Mouse (Mus musculus) ES-Bruce4 (cell line): ENCODE measurements at regions not wholly inside any gene's neighbourhood (a gene's known extent, or its start where the extent isn't known, plus 50 kb on each side); places are given as distances from the start of the nearest gene placed in this dataset.

Experiments
- H3K27ac ChIP-seq: 2 replicates; pipeline ENCODE4 v1.5.1; 2012; ENCODE audit warnings: low read length, inconsistent platforms; ENCODE audit not compliant: insufficient read depth
- H3K27me3 ChIP-seq: 2 replicates; pipeline ENCODE4 v1.6.1; 2012; ENCODE audit warnings: mild to moderate bottlenecking, low read length, inconsistent platforms; ENCODE audit not compliant: control insufficient read depth, poor library complexity, insufficient read depth, severe bottlenecking
- H3K36me3 ChIP-seq: 2 replicates; pipeline ENCODE4 v1.6.1; 2012; ENCODE audit warnings: inconsistent platforms, mild to moderate bottlenecking, low read length, moderate library complexity; ENCODE audit not compliant: control insufficient read depth, poor library complexity, insufficient read depth, severe bottlenecking
- H3K4me1 ChIP-seq: one replicate; pipeline ENCODE4 v1.8.1; 2011; ENCODE audit warnings: low read length; ENCODE audit not compliant: control insufficient read depth, insufficient read depth
- H3K4me3 ChIP-seq: 2 replicates; pipeline ENCODE4 v1.5.1; 2011; ENCODE audit warnings: low read depth, mild to moderate bottlenecking, low read length
- H3K9ac ChIP-seq: 2 replicates; pipeline ENCODE4 v1.6.1; 2012; ENCODE audit warnings: low read depth, mild to moderate bottlenecking, inconsistent platforms; ENCODE audit not compliant: poor library complexity, severe bottlenecking
- H3K9me3 ChIP-seq: replicated peaks from 2 replicates; pipeline ENCODE4 v1.6.1; 2012; ENCODE audit warnings: mild to moderate bottlenecking, low read length, inconsistent platforms; ENCODE audit not compliant: control insufficient read depth, poor library complexity, insufficient read depth, severe bottlenecking
- CTCF ChIP-seq: IDR thresholded peaks from one replicate; pipeline ENCODE4 v1.8.1; 2011; ENCODE audit warnings: low read depth, low read length
- EP300 ChIP-seq: IDR thresholded peaks from 2 replicates; pipeline ENCODE4 v1.6.1; 2011; ENCODE audit warnings: low read depth, low read length; ENCODE audit not compliant: insufficient read depth
- POLR2A ChIP-seq: IDR thresholded peaks from one replicate; pipeline ENCODE4 v1.8.1; 2011; ENCODE audit warnings: low read length; ENCODE audit not compliant: insufficient read depth

DNA sequence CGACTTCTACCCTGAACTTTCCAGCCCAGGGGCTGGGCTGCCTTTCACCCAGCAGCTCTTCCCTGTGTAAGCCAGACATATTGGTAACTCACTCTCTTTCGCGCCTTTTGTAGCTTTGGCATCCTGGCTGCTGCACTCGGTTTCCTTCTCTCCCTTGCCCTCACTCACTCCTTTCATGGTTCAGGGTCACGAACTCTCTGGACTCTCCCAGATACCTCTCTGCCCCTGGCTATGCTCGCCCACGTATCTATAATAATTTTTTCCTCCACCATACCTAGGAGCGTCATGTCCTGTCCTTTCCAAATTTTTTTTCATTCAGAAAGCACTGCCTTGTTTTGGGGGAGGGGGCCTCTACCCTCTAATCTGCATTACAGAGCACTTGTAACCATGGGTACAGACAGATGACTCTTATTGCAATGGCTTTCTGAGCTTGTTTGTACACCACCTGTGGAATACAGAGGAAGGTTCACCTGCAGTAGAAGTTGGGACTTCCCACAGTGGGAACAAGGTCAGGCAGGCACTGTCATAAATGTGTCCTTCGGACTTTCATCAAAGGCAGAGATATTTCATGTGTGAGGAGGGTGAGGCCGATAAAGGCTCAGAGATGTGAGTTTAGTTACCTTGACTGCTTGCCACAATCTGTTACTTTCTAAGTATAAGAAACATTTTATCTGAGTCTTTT lies 134.8 kb upstream of the Slc38a2 start:
- H3K9ac ChIP-seq, result no peak overlapping the region
- H3K36me3 ChIP-seq, result no peaks in the 10 kb centered on the region
- no peak overlapping the region for H3K27ac ChIP-seq
- H3K27me3 ChIP-seq, result no peaks in the 10 kb centered on the region
- H3K4me3 ChIP-seq, result no peak overlapping the region
- TF ChIP-seq CTCF (no peak), EP300 (no peak), POLR2A (no peak)
- H3K9me3 ChIP-seq, result no peaks in the 10 kb centered on the region
- no peaks in the 10 kb centered on the region for H3K4me1 ChIP-seq

DNA sequence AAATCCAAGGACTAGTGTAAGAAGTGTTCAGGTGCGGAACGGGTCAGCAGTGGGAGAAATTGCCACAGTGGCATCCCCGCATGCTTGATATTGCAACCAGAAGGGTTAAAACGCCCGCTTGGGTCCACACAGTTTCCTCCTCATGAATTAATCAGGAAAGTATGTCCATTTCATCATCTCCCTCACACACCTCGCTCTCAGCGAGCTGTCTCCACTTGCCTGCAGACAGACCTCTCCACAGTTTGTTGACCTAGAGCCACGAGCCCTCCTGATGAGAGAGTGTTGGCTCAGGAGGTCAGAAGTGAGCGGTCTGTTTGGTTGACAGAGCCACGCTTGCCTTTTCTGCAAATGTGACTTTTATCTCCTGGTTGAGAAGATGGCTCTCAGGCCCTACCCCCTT lies 132.9 kb upstream of the Slc38a2 start:
- Histone ChIP-seq H3K4me1 (no peaks in the 10 kb centered on the region), H3K27ac (no peak overlapping the region), H3K36me3 (no peaks in the 10 kb centered on the region), H3K9ac (no peak overlapping the region), H3K27me3 (no peaks in the 10 kb centered on the region), H3K9me3 (no peaks in the 10 kb centered on the region), H3K4me3 (no peak overlapping the region)
- TF ChIP-seq EP300 (no peak), CTCF (no peak)

GRCm38 (mm10) chr15:96831256-96831655 lies 131.7 kb upstream of the Slc38a2 start:
- Histone ChIP-seq H3K27me3 (no peaks in the 10 kb centered on the region), H3K4me3 (no peak overlapping the region), H3K9me3 (no peaks in the 10 kb centered on the region), H3K9ac (no peak overlapping the region), H3K27ac (no peak overlapping the region), H3K4me1 (no peaks in the 10 kb centered on the region), H3K36me3 (no peaks in the 10 kb centered on the region)
- no peak for TF ChIP-seq EP300
- no peak for TF ChIP-seq CTCF
- TF ChIP-seq POLR2A, result no peak

- TF ChIP-seq EP300, result no peak
- TF ChIP-seq CTCF, result no peak
- TF ChIP-seq POLR2A, result no peak
- H3K36me3 ChIP-seq, result no peaks in the 10 kb centered on the region
These were observed 131.0 kb upstream of the Slc38a2 start for GRCm38 (mm10) chr15:96830578-96830977.

DNA sequence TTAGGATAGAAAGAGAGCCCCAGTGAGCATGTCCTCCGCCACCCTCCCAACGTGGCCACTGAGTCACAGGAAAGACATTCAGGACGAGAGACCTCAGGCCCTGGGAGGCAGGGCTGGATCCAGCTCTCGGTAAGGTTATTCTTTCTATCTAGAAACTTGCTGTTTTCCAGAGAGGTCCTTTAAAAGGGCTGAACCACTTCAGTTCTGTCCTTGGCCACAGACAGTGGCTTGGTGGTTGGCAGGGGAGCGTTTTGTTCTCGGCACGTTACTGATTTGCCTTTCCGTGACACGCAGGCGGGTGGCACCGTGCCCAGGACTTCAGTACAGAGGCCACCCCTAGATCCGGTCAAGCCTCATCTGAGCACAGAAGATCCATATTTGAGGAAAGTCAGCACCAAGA lies 130.4 kb upstream of the Slc38a2 start:
- H3K9me3 ChIP-seq, result no peaks in the 10 kb centered on the region
- H3K27ac ChIP-seq, result no peak overlapping the region
- TF ChIP-seq CTCF (no peak), EP300 (no peak), POLR2A (no peak)
- H3K9ac ChIP-seq, result no peak overlapping the region
- no peak overlapping the region for H3K4me3 ChIP-seq
- no peaks in the 10 kb centered on the region for H3K4me1 ChIP-seq
- H3K27me3 ChIP-seq, result no peaks in the 10 kb centered on the region
- H3K36me3 ChIP-seq, result no peaks in the 10 kb centered on the region

More at GRCm38 (mm10) chr15:96830578-96830977, 131.0 kb upstream of the Slc38a2 start:
- no peak overlapping the region for H3K27ac ChIP-seq
- H3K27me3 ChIP-seq, result no peaks in the 10 kb centered on the region
- no peaks in the 10 kb centered on the region for H3K9me3 ChIP-seq
- no peak overlapping the region for H3K9ac ChIP-seq
- H3K4me1 ChIP-seq, result no peaks in the 10 kb centered on the region
- no peak overlapping the region for H3K4me3 ChIP-seq

DNA sequence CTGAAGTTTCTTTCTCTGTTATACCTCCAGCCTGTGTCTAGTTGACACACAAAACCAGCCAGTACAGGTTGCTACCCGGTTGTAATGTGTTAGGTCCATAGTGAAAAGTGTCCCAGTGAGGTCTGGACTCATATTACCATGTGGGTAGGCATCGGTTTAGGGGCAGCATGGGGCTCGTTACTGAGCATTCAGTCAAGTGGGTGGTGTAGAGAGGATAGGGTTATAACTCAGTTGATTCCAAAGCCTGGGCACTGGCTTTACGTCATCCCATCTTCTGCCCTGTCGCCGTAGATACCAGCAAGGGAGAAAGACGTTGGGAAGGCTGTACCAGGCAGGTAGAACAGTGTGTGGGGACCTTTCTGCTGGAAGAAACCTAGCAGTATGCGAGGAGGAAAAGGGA lies 129.2 kb upstream of the Slc38a2 start:
- Histone ChIP-seq H3K9me3 (no peaks in the 10 kb centered on the region), H3K36me3 (no peaks in the 10 kb centered on the region), H3K4me3 (no peak overlapping the region), H3K27me3 (no peaks in the 10 kb centered on the region), H3K9ac (no peak overlapping the region), H3K27ac (no peak overlapping the region), H3K4me1 (no peaks in the 10 kb centered on the region)
- TF ChIP-seq EP300, result no peak
